Mouse (Mus musculus) layer of hippocampus, adult 9-11 months (tissue): Measurements from ENCODE around the gene Rplp0.
"Not testable (repeated sequence)": the region's sequence is repeated elsewhere in the genome, so short reads cannot be mapped to it uniquely, and the experiment has no call there.

Experiments
- DNase-seq: peaks from one replicate; pipeline ENCODE4 v3.0.0; 2022

Gene Rplp0

GRCm38 (mm10) chr5:115559237-115560101 is at the start of gene Rplp0:
Gene Rplp0, plus strand, starts transcription at chr5:115559467.
- DNase-seq, result peak; percentile 99

- DNase-seq, result no peak
Measured at GRCm38 (mm10) chr5:115509790-115510689, 49.2 kb upstream of the Rplp0 start.

- no peak for DNase-seq
Measured at GRCm38 (mm10) chr5:115512375-115512774, 46.9 kb upstream of the Rplp0 start.

- DNase-seq, result no peak
Measured at GRCm38 (mm10) chr5:115513246-115513645, 46.0 kb upstream of the Rplp0 start.

GRCm38 (mm10) chr5:115513721-115514120 is 45.5 kb upstream of the Rplp0 start:
- no peak for DNase-seq

- DNase-seq, result no peak
Measured at GRCm38 (mm10) chr5:115514346-115514745, 44.9 kb upstream of the Rplp0 start.

- DNase-seq, result peak; percentile 45
Measured at GRCm38 (mm10) chr5:115514896-115515587, 44.2 kb upstream of the Rplp0 start.

GRCm38 (mm10) chr5:115516081-115516907 is 43.0 kb upstream of the Rplp0 start:
- DNase-seq, result peak; percentile 64

- DNase-seq, result no peak
Measured at GRCm38 (mm10) chr5:115516908-115517307, 42.4 kb upstream of the Rplp0 start.

GRCm38 (mm10) chr5:115517501-115517900 is 41.8 kb upstream of the Rplp0 start:
- DNase-seq, result no peak

- not testable (repeated sequence) for DNase-seq
Measured at GRCm38 (mm10) chr5:115518214-115518613, 41.1 kb upstream of the Rplp0 start.

GRCm38 (mm10) chr5:115520325-115520869 is 38.9 kb upstream of the Rplp0 start:
- no peak for DNase-seq

- DNase-seq, result no peak
Measured at GRCm38 (mm10) chr5:115521553-115522461, 37.5 kb upstream of the Rplp0 start.

GRCm38 (mm10) chr5:115522531-115522930 is 36.7 kb upstream of the Rplp0 start:
- no peak for DNase-seq

GRCm38 (mm10) chr5:115522981-115523499 is 36.2 kb upstream of the Rplp0 start:
- no peak for DNase-seq

- DNase-seq, result no peak
Measured at GRCm38 (mm10) chr5:115523971-115524370, 35.3 kb upstream of the Rplp0 start.

- DNase-seq, result no peak
Measured at GRCm38 (mm10) chr5:115524471-115524870, 34.8 kb upstream of the Rplp0 start.

GRCm38 (mm10) chr5:115525416-115525815 is 33.9 kb upstream of the Rplp0 start:
- DNase-seq, result no peak

- no peak for DNase-seq
Measured at GRCm38 (mm10) chr5:115525943-115526342, 33.3 kb upstream of the Rplp0 start.

GRCm38 (mm10) chr5:115526456-115527202 is 32.6 kb upstream of the Rplp0 start:
- DNase-seq, result no peak
